Mouse (Mus musculus): ENCODE data around the gene Tet3.
A peak's percentile ranks its signal among the peaks of the same experiment; 100 is the strongest.

Tet3 gene

DNA sequence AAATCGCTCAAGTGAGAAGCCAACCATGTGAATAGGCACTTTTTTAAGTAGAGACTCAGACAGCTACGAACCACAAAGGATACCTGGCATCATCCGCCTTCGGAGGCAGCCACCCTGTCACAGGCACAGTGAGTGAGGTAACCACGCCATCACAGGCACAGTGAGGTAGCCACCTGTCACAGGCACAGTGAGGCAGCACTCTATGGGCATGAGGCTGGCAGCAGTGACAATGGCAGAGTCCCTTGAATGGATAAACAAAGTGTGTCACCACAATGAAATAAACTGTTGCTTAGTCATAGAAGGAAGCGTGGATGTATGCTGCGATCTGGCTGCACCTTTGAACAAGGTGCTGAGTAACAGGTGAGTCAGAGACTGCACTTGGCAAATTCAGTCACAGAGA lies 19.7 kb upstream of the Tet3 start:
- no peak for DNase-seq (ENCODE audit: low read depth, low spot score)

DNA sequence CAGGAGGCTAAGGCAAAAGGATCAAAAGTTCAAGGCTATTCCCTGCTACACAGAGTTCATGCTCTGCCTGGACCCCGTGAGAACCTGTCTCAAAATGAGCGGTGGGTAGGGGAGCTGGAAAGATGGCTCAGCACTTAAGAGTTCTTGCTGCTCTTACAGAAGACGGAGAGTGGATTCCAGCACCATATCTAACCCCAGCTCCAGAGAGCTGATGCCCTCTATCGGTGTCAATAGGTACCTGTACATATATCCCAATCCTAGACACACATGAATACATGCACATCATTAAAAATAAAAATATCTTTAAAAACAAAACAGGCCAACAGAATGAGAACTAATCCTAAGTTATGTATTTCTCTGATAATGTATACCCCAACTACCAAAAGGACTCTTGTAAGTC lies 19.3 kb upstream of the Tet3 start:
- DNase-seq (ENCODE audit: low read depth, low spot score), result no peak

DNA sequence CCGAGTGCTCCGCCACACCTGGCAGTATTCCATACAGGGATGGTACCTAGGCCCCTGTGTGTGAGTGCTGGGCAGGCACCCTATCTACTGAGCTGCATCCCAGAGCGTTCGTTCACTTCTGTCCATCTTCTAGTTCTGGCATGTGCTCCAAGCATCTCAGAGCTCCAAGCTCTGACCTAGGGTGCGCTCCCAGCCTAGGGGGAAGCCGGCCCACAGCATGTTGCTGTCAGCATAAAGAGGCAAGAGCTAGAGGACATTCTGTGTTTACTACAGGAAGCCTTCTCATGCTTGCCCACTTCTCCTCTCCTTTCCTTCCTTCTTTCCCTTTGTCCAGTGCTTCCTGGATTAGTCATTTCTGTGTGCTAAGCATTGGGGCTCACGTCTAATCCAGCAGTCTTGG lies 16.5 kb upstream of the Tet3 start:
- DNase-seq (ENCODE audit: low read depth, low spot score), result no peak

DNA sequence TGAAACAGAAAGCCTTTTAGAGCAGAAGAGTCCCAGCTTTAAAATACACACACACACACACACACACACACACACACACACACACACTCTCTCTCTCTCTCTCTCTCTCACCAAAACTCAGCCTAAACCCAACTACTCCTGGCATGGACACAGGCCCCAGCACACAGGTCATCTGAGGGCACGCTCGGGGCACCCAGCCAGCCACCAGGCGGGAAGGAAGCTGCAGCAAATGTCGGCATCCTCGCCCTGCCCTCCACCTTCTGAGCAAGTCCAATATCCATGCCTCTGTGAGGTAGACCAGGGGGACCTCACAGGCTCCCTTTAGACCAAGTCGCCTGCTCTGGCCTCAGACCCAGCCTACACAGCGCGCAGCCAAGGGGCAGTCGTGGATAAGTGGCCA lies 14.4 kb upstream of the Tet3 start:
- DNase-seq (ENCODE audit: low read depth, low spot score), result no peak

DNA sequence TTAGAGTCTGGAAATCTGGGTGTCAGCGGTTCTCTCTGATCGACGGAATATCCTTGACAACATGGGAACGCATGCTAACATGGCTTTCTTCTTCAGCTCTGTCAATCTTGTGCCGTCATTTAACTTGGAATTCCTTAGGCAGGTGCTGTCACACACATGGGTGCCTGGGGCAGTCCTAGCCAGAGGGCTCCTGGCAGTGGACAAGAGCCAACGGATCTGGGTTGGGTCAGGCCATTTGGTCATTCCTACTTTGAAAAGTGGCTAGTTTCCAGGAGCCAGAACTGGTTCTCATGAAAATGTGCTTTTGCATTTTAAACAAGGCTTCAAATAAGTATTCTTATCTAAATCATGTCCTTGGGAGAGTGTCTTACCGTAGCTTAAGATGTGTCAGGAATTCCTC lies 12.9 kb upstream of the Tet3 start:
- DNase-seq (ENCODE audit: low read depth, low spot score), result no peak

DNA sequence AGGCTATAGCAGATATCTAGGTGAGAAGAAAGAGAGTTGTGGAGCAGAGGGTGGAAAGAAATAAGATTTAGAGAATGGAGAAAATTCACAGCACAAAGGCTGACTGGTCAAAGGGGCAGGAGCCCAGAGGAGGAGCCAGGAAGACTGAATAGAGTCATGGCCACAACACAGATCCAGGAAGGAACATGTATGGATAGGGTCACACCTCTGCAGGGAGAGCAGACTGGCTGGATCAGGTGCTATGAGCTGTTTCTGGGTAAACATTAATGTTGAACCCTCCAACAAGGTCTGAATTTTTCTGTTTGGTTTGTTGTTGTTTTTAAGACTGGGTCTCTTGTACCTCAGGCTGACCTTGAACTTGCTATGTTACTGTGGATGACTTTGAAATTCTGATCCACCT lies 5.1 kb upstream of the Tet3 start:
- no peak for DNase-seq (ENCODE audit: low read depth, low spot score)

DNA sequence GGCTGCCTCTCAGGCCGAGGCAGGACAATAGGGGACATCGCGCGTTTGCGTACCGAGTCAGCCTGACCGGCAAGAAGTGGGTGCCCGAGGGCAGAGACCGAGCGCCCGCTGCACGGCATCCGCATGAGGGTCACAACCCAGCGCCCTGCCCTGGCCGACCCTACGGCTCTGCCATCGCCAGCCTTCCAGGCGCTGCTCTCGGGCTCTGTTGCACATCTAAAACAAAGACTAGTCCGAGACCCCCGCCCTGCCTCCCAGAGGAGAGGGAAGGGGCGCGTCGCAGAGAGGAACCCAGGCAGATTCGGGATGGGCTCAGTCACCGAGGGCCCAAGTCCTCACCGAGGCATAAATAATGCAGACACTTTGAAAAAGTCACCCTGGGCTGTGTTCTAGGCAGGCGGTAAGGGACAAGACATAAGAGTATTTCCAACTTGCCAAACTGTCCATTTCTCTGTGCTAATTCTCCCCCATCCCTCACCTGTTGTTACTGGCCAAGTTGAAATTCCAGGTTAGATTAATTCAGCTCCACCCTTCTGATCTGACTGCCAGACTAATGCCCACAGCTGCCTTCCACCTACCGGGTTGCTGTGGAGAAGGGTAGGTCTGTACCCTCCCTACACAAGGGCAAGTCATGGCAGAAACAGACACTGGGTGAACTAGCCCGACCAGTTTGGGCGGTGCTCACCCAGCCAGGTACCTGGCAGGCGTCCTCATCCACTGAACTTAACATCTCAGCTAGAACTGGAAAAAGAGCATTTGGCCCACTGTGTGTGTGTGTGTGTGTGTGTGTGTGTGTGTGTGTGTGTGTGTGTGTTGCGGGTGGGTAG lies 1.7 kb downstream of the Tet3 start:
- peak; percentile 58 for DNase-seq (ENCODE audit: low read depth, low spot score)

DNA sequence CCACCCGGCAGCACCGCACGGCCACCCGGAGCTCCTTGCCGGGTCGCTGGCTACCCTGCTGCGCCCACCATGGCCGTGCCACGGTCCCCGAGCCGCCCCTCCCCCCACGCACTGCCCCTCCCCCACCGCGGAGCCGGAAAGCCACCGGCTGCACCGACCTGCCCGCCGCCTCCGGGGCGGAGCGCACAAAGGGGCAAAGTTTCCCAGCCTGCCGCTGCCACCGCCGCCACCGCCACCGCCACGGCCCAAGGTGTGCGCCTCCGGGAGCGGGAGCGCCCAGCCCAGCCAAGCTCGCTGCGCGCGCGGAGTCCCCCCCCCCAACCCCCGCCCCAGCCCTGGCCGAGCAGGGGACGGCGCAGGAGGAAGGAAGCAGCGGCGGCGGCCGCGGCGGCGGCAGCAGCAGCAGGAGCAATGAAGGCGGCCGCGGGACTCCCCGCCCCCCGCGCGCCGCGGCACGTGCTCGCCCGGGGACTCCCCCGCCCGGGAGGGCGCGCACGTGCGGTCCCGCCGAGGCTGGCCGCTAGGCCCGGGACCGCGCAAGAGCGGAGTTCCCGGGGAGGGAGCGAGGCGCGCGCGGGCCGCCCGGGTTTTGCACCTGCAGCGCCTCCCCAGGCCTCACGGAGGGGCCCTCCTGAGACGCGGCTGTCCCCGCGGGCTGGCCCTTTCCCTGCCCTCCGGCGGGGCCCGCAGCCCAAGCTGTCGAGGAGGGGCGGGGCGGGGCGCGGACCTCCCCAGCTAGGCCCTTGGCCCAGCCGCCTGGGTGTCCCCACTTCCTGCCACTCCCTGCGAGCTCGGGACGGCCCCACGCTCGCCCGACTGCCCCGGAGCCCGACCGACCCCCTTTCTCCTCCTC lies 2.5 kb downstream of the Tet3 start:
- peak; percentile 77 for DNase-seq (ENCODE audit: low read depth, low spot score)

DNA sequence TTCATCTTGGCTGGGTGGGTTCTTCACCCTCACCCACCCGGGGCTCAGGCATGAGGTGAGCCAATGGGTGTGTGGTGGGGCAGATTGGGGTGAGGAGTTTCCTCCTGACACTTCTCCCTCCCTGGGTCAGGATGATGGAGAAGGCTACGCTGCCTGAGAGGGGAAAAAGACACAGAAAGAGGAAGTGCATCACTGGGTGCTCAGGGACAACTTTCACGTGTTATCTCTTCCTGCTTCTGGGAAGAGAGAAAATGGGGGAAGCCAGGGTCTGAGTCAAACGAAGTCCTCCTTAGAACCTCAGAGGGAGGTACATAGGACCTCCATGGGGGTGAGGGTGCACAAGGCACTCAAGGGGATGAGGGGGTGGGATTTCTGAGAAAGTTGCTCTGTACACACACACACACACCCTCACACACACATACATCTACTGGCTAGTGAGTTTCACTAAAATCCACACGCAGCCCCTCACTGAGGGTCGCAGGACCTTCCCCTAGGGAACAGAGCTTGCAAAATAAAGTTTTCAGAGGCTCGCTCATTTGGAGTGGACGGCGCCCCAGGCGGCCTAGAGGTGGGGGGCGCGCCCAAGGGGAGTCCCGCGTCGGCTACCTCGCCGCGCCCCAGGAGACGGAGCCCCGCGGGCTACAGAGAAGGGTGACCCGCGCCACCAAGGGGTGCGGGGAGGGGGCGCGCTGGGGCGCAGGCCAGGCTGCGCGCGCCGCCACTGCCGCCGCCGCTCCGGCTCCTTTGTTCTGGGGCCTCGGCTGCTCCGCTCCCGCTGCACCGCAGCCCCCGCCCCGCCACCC lies 3.4 kb downstream of the Tet3 start:
- DNase-seq (ENCODE audit: low read depth, low spot score), result peak; percentile 50

DNA sequence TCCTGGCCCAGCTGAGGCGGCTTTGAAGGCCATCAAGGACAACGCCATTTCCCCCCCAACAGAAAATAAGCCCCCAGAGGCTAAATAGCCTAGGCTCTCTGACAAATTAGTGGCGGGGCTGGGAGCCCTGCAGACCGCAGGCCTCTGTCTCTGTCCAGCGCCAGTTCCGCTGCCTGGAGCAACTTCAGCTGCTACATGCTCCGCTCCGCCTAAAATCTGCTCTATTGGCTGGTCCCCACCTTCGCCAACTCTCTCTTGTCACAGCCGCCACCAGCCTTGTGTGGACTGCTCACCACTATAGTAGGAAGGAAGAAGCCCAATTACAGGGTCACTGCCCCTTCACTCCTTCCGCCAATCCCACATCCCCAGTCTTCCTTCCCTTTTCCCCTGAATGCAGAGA lies 5.2 kb downstream of the Tet3 start:
- peak; percentile 26 for DNase-seq (ENCODE audit: low read depth, low spot score)

DNA sequence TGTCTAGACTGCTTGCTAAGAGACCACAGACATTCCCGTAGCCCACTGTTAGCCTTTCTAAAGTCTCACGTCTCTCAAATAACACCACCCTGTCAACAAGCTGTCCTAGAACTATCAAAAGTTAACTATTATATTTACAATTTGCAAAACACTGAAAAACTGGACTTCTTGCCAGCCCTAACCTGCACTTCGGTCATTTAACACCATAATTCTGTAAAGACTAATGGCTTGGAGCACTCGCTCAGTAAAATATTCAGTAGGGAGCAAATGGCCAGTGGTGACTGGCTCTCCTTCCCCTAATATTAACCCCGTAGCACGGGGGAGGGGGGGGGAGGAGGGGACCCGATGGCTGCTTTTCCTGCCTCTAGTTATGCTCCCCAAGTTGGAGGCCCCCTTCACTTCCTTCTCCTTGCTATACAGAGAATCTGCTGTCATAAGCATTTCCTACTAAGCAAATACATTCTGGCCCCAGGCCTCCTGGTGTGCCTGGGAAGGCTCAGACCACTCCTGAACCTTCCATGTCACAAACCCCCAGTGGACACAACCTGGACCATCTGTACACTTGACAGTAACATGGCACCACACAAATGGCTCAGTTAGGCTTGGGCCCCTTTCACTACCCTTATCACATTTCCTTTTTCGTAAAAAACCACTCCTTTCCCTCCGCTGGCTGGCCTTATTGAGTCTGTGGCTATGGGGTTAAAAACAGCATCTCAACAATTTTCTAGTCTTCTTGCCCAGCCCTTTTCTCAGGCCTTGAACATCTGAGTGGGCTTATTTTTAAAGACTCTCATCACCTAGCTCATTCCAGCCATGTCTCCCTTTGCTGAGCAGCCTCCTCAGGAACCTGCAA lies 8.2 kb downstream of the Tet3 start:
- DNase-seq (ENCODE audit: low read depth, low spot score), result no peak

DNA sequence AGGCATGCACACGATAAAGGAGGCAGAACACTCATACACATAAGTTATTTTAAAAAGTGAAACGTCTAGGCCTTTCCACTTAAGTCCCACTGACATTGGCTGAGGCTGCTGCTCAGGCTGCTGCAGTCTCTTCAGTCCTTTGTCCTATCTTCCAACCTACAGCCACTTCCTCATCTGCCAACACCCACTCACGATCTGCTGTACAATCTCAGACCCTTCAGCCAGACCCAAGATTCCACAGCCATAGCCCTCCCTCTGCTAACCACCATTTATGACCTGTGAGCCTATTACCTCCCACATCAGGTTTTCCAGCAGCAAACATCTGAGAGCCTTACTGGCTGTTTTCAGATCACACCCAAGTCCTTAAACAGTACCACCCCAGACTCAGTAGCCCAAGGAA lies 9.4 kb downstream of the Tet3 start:
- no peak for DNase-seq (ENCODE audit: low read depth, low spot score)

DNA sequence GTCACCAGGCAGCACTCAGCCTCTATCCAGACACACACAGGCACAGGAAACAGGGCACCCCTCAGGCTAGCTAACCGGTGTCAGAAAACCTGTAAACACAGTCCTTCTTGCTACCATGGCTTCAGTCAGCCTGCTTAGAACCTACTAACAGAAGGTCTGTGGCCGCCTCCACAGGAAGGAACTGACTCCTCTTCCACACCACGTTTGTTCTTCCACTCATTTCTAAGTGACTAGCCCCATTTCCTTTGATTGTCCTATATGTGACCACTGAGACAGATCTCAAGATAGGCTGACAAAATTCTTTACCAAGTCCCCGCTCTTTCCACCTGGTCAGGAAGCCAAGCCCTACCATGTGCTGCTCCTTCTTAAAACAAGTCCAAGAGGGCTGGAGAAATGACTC lies 10.0 kb downstream of the Tet3 start:
- DNase-seq (ENCODE audit: low read depth, low spot score), result no peak

DNA sequence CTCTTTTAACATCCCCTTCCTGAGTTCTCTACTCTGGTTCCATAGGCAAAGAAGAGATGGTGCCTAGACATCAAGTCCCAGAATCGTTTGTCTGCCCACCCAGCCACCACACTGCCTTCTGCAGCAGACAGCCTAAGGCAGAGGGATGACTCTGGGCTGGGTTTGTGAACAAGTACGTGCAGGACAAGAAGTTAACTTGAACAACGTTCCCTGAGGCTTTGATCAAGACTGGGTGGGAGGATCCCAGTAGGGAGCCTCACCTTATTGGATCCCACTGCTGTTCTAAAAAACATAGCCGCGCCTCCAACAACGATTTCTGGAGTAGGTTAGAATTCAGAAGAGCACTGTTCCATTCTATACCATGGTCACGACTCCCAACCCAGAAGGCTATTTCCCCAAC lies 11.9 kb downstream of the Tet3 start:
- DNase-seq (ENCODE audit: low read depth, low spot score), result no peak

DNA sequence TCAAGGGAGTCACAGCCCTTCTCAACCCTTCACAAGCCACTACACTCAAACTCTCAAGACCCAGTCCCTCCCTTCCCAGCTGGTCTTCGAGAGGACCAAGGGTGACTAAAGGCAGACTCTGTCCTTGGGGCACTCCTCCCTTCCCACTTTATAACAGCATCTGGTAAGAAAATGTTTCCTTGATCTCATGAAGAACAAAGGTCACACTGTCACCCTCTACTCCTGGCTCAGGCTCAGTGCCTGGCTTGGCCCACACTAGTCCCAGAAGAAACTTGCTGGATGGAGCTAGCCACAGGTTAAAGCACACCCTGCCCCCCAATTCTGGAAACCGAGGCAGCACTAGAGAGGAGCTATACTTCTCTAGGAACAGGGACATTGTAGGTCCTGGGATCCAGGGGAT lies 13.1 kb downstream of the Tet3 start:
- DNase-seq (ENCODE audit: low read depth, low spot score), result no peak

DNA sequence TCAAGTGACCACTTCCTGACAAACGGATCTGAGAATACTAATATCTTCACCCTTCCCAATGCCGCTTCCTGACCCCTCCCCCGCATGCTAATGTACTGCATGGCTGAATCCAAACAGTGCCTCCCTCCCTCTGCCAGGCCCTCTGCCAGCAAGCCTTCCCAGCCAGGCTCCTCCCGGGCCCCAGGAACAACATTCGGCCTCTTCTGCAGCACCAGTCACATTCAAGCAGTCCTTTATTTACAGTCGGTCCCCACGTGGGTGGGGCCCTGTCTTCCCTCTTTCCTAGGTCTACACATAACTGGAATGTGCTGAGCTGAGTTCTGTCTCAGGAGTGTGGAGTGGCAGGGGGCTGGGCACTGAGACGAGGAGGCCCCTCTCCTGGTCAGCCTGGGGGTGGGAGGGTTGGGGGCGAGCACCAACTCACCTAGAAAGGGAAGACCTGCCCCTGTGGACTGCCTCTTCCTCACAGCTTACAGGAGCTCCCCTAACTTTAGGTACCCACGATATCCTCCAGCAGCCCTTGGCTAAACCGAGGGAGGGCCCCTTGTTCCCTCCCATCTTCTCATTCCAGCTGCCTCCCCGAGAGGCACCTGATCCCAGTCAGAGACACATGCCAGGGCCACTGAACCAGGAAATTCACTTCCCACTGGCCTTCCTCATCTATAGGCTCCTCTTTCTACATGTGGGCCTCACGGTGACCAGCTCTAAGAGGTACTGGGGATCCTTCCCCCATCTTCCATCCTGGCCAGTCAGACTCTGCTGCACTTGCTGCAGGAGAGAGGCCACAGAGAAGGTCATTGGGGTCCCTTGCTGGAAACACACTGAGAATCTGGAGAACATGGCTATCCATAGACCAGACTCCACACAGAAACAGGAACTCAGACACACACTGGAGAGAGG lies 15.2 kb downstream of the Tet3 start:
- peak; percentile 62 for DNase-seq (ENCODE audit: low read depth, low spot score)

DNA sequence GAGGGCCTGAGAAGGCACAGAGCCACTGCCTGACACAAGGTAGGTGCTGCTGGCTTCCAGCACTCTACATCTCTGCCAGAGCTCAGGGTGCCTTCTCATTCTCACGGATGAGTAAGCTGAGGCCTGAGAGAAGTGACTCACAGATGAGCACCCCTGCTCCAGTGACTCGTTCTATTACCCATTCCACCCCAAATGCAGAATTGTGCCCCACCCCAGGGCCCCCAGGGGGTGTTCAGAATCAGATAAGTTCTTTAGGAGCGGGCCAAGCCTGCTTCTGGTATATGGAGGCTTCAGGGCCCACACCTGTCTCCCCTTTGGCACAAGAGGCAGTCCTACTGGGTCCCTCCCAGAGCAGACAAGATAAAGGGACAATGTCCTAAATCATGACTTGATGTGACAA lies 16.2 kb downstream of the Tet3 start:
- DNase-seq (ENCODE audit: low read depth, low spot score), result no peak

DNA sequence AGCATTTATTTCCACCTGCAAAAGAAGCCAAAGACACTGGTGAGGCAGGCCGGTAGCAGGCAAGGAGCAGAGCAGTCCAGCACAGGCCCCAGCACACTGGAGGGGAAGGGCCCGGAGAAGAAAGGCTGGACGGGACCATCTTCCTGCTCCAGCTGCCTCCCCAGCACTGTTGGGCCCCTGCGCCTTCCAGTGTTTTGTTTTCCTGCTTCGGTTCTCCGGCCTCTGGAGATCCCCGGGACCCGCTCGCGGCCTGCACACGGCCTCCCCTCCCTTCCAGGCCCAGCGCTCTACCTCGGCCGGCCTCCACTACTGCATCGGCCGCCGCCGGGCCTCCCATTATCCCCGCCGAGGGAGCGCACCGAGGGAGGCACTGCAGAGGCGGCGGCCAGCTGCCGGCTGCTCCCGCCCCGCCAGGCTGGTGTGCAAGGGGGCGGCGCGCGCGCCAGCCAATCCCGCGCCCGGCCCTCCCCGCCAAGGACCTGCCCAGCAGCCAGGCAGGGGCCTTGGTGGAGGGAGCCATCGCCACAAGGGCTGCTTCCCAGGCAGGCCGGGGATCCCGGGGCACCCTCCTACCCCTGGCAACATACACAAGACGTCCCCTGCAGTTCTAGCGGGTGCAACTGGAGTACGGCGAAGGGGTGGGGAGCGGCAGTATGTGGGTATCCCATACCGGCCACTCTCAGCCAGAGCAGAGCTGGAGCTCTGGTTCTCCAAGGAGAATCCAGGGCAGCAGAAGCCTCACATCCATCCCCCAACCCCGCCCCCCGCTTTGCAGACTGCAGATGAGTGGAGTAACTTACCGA lies 17.4 kb downstream of the Tet3 start:
- DNase-seq (ENCODE audit: low read depth, low spot score), result peak; percentile 81

DNA sequence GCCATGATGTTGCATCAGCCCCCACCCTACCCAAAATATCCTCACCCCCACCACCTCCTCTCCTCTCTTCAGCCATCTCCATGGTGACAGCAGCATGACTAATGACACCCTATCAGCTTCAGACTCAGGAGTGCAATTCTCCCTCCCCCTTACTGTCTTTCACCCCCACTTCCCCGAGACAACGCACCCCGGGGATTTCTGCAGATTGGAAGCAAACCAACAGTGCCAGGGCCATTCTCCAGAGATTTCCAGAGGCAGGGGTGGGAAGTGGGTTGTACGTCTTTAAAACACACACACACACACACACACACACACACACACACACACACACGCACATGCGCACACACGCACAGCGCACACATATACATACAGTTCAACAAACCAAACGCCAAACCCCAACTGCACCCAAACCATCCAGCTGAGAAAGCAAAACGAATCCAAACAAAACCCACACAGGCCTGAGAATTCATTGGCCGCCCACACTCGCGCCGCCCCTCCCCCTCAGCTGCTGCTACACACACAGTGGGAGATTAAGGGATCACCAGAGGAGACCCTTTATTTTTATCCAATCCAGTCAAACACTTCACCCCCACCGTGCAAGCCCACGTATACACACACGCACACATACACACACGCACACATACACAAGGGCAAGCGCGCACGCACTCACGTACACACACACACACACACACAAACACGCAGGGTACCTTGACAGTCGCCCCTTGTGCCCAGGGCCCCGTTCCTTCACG lies 18.2 kb downstream of the Tet3 start:
- peak; percentile 74 for DNase-seq (ENCODE audit: low read depth, low spot score)
